Mouse (Mus musculus): ENCODE data around the gene Tmem86b.

Tmem86b gene

GRCm38 (mm10) chr7:4631031-4631430, at the start of gene Tmem86b:
Tmem86b (minus strand) TSS chr7:4631422.
- DNase-seq (ENCODE audit: low read depth) = no peak

DNA sequence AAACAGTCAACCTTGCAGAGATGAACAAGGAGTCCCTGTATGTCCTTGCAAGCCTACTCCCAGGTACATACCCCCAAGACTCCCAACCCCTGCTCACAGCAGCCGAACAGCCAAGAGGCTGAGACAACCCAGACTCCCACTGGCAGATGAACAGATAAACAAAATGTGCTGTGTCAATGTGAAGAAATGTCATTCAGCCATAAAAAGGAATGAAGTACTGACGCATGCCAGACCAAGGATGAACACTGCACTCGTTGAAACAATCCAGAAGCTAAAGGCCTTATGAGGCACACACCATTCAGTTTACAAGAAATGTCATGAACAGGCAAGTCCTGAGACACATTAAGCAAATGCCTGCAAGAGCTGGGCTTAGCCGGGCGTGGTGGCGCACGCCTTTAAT, 44.0 kb upstream of the Tmem86b start:
- DNase-seq (ENCODE audit: low read depth) = no peak

DNA sequence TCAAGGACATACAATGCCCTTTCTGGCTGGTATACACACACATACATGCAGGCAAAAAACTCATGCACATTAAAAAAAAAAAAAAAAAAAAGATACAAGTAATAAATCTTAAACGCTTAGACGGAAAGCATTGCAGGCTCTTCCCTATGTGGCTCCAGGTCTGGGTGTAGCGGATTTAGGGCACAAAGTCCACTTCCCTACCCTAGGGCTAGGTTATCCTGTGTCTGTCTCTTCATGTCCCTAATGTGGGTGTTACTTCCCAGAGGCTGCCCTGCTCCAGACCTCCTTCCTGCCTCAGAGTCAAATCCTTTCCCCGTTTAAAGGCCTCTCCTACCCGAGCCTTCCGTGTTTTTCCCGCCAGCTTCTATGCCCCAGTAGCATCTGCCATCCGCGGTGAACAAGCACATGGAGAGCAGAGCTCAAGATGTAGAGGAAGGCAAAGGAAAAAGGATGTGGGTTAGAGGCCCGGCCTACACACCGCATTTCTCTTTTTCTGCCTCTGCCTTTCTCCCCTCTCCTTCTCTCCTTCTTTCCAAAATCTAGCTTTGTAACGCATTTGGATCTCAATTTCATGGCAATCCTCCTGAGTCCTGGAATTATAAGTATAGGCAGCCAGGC, 43.0 kb upstream of the Tmem86b start:
- no peak for DNase-seq (ENCODE audit: low read depth)

DNA sequence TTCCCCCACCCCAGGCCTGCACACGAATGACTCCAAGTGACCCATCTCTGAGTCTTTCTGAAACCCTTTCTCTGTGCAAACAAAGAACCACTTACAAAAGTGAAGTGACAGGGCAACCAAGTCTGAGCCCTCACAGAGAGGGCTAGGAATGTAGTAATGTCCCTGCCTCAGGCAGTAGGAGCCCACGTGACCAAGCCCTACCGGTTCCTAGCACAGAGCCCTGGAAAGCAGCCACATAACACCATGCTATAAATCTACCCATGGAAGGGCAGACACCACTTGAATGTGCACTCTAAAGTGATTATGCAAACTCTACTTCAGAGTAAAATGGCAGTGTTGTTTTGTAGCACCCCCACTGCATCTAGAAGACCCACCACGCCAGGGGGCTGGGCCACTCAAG, 40.7 kb upstream of the Tmem86b start:
- no peak for DNase-seq (ENCODE audit: low read depth)

GRCm38 (mm10) chr7:4670655-4671255, 39.5 kb upstream of the Tmem86b start:
- DNase-seq (ENCODE audit: low read depth) = no peak

DNA sequence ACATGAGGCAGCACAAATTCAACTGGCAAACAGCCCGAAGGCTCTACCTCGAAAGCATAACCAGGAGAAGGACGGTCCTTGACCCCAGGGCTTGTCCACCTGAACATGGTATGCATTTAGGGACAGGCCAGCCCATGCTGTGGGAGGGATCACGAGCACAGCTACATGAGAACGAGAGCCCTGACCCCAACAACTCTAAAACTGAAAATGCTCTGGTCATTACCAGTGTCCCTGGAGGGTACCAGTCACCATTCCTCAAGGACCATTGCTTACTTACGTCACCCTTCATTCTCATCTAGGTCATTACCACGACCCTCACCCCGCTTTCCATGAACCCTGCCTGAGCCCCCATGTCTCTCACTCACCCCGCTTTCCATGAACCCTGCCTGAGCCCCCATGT, 37.9 kb upstream of the Tmem86b start:
- DNase-seq (ENCODE audit: low read depth) = no peak

DNA sequence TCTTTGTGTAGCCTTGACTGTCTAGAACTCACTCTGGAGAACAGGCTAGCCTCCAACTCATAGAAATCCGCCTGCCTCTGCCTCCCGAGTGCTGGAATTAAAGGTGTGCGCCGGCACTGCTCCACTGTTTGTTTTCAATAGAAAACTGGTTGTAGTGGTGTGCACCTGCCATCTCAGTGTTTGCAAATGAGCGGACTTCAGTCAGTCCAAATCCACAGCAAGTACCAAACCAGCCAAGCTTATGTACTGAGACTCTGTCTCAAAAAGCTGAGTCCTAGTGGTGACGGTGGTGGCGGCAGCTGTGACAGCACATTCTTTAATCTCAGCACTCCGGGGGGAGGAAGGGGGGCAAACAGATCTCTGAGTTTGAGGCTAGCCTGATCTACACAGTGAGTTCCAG, 37.3 kb upstream of the Tmem86b start:
- no peak for DNase-seq (ENCODE audit: low read depth)

DNA sequence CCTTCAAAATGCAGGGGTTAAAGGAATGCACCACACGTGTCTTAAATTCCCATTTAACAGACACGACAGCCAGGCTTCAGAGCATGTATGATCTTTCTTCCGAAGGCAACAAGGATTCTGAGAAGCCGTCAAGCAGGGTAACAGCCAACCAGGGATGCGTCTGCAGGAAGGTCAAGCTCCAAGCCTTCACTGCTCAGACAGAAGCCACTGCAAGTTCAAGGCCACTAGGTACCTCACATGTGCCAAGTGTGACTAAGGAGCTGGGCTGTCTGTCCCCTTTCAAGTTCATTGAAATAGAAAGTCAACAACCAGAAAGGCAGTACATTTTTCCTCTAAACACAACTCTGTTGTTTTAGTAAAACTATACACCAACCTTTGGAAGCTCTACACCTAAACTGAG, 35.6 kb upstream of the Tmem86b start:
- DNase-seq (ENCODE audit: low read depth) = no peak

- DNase-seq (ENCODE audit: low read depth) = no peak
Observed at GRCm38 (mm10) chr7:4663742-4664141, 32.5 kb upstream of the Tmem86b start.

GRCm38 (mm10) chr7:4663179-4663578, 32.0 kb upstream of the Tmem86b start:
- no peak for DNase-seq (ENCODE audit: low read depth)

DNA sequence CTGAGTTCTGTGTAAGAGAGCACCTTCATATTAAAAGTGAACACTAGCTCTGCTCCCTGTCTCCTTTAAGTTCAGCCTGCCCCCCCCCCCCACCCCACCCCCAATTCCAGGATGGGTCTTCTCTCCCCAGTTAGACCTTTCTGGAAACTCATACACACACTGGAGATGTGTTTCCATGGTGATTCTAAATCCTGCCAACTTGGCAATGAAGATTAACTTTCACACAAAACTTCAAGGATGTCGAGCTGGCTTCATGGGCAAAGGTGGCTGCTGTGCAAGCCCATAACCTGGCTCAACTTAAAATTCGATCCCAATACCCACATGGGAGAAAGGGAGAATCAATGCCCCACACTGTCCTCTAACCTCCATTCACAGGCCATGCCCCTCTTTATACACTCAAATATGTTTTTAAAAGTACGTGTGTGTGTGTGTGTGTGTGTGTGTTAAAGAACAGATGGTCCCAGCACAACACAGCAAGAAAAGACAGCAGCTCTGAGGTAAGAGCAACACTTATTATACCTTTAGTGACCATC, 28.8 kb upstream of the Tmem86b start:
- DNase-seq (ENCODE audit: low read depth) = no peak

DNA sequence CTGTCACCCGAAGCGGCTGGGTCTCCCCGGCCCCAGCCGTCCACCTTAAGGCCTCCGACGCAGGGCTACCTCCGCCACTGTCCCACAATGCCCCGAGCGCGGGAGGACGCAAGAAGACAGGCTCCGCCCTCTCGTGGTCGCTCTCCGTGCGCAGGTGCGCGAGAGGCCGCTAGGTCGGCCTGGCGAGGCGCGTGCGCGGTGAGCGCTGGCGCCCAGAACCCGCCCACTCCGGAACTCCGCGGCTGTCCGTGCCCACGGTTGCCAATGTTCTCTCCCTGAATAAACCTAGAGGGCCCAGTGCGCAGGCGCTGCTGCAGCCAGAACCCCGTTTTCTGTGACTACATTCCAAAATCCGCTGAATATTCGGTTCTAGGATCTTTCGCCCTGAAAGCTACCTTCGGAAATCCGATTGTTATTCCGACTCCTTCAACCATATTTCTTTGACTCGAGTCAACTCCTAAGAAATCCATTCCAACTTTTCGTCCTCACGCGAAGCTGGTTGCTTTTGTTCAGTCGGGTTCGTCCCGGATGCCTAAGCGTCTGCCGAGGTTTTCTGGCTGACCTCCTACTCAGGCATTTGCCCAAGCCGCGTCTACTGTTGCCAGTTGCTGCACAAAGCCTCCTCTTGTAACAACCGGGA, 27.8 kb upstream of the Tmem86b start, which contains the start of gene Ppp6r1:
Ppp6r1 (minus strand) TSS at position 108 of the 640 bp plus-strand sequence.
- DNase-seq (ENCODE audit: low read depth) = peak; percentile 95

DNA sequence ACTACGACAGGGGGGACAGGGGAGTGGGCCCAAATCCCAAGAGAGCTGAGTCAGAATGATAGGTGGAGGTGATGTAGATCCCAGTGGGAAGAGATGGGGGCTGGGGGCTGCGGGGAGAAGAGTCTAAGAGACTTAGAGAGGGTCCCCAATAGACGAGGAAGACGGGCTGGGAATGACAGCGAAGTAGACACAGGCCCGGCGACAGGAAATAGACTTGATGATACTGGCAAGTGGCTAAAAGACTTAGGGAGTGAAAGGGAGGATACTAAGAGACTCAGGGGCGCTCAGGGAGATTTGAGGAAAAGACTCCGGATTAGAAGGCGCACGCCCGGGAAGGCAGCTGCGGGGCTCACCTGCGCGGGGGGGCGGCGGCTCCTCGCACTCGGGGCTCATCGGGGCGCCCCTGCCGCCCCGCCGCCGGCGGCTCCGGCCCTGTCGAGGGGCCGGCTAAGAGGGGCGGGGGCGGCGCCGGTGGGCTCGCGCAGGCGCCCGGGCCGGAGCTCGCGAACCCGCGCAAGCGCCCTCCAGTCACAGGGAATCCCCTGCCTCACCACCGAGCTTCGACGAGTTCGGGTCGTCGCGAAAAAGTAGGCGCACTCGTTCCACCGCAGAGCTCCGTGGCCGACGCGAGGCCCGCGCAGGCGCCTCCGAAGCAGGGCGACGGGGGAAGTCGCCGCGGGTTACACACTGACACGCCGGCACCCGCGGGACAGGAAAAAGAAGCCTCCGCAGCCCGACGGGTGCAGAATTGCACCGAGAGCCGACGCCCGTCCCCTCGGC, 27.1 kb upstream of the Tmem86b start:
- DNase-seq (ENCODE audit: low read depth) = no peak

DNA sequence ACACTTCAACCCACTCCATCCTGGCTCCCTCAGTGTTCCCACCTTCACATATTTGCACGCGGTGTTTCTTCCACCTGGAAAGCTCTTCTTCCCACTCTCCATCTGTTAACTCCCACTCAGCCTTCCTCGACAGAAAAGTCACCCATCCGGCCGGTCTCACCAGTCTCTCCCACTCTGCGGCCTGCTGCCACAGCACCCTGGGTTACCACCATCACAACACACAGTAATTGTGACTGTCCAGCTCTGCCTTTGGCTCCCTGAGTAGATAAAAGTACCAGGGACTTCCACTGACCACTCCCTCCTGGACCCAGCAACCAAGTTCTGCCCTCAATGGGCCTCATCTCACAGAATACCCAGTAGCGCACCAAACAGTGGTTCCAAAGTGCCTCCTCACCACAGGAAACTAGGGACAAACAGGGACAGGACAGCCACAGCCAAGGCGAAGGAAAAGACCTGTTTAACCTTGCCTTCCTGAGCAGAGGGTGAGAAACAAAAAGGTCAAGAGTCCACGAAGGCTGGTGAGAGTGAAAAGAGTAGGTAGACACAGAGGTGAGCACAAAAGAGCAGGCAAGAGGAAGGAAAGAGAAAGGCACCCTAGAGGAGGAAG, 26.4 kb upstream of the Tmem86b start:
- no peak for DNase-seq (ENCODE audit: low read depth)

DNA sequence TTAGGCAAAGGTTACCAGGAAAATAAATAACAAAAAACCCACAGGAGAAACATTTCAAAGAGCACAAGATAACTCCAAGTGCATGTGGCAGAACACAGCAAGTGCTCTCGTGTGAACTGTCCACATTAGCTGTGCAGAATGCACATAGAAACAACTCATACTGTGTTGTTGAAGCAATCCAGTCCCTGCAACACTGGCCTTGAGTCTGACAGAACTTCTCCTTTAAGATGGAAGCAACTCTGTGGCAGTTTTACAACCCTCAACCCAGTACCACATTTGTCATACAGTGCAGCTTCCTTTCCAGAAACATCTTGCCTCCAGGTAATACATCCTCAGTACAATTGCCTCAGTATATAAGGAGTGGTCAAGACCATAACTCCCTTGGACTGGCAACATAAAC, 25.6 kb upstream of the Tmem86b start:
- DNase-seq (ENCODE audit: low read depth) = peak; percentile 61

DNA sequence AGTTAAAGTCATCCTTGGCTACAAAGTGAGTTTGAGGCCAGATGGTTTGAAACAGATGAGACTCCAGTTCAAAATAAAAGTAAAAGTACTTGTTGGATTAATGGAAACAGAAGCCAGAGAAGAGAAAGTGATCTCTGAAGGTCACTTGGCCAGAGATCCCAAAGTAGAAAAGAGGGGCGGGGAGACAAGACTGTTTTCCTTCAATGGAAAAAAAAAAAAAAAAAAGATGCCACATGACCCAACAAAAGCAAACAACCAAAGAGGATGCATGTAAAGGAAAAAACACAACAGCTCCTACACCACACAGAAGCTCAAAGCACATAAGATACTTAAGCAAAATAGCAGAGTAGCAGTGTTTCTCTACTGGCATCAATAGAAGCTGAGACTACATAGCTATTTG, 24.7 kb upstream of the Tmem86b start:
- DNase-seq (ENCODE audit: low read depth) = peak; percentile 33

DNA sequence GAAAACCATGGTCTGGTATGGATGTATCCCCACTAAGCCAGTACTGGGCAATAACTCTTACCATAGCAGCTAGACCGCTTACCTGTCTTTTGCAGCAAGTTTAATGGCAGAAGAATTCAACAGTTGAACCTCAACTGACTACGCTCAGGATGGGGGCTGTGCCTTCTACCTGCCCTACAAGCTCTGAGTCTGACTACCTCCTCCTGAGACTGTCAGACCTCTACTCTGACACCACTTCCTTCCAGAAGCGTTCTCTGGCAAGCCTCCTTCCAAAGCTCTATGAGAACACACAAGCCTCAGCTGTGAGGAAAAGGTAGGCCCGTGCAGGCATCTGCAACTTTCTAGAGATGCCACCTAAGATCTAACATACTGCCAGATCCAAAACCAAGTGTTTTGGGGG, 24.2 kb upstream of the Tmem86b start:
- DNase-seq (ENCODE audit: low read depth) = no peak

DNA sequence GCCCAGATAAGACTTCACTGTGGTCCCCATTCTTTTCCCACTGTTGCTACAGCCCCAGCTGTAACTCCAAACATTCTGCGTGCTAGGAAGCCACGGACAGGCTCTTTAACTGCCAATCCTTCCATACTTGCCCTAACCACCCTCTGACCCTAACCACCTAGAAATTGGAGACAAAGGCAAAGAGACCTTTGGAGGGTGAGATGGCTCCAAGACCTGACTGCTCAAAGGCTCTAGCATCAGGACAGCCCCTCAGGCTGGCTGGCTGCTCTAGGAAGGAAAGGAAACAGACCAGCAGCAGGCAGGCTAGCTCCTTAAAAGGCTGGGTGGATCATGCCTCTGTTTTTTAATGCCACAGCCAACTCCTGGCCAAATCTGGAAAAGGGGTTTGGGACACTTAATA, 23.0 kb upstream of the Tmem86b start:
- no peak for DNase-seq (ENCODE audit: low read depth)

DNA sequence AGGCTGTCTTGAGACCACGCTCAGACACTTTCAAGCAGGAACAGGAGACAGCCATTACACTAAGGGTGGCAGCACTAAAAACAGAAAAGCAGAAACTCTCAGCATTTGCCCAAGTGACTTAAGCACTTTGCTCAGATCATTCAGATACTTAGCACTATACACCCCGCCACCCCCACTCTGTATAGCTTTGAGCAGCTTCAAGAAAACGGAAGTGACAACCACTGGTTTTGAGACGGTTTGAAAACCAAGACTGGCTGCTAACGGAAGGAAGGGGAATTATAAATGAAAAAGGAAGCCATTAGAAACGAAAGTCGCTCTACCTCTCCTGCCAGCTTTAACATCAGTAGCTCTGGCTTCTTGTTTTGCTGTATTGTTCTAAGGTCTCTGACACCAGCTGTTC, 22.6 kb upstream of the Tmem86b start:
- peak; percentile 95 for DNase-seq (ENCODE audit: low read depth)

- no peak for DNase-seq (ENCODE audit: low read depth)
Observed at GRCm38 (mm10) chr7:4653351-4653750, 22.1 kb upstream of the Tmem86b start.

- no peak for DNase-seq (ENCODE audit: low read depth)
Observed at GRCm38 (mm10) chr7:4652726-4653125, 21.5 kb upstream of the Tmem86b start.

- peak; percentile 69 for DNase-seq (ENCODE audit: low read depth)
Observed at GRCm38 (mm10) chr7:4651581-4651980, 20.4 kb upstream of the Tmem86b start.
